Mouse (Mus musculus): ENCODE measurements at regions not wholly inside any gene's neighbourhood (a gene's known extent, or its start where the extent isn't known, plus 50 kb on each side); places are given as distances from the start of the nearest gene placed in this dataset.

DNA sequence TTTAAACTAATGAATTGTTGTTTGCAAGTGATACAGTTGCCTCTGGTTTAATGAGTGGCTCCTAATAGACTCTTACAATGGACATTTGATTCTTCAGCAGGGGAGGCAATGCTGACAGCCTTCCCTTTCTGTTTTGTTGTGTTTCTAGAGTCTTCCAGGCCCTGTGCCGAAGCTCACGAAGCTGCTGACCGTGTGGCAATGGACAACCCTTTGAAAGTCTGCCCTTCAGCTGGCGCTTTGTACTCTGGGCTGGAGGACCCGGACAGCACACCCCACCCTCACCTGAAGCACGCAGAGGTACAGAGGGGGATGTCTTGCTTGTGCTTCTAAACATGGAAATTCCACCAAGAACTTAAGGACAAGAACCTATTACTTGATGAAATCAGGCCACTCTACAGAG, 85.3 kb upstream of the Kcnd3 start:
- Histone ChIP-seq H3K36me3 (replicated peaks) (no peaks in the 10 kb centered on the region), H3K27me3 (ENCODE audit: poor library complexity, severe bottlenecking) (no peaks in the 10 kb centered on the region), H3K4me1 (peaks cover 11% of the 10 kb centered on the region; the same call in 1 of the 2 replicates), H3K27ac (no peak overlapping the region), H3K4me3 (no peak overlapping the region), H3K9me3 (no peaks in the 10 kb centered on the region)
- WGBS: 86% methylated on average over 6 of the region's 6 CpGs
- DNase-seq (ENCODE audit: extremely low spot score, low spot score): peak; percentile 5

GRCm38 (mm10) chr3:105367972-105368371, 84.2 kb upstream of the Kcnd3 start:
- no peaks in the 10 kb centered on the region for H3K27me3 ChIP-seq (ENCODE audit: poor library complexity, severe bottlenecking)
- WGBS: 83% methylated on average over 8 of the region's 8 CpGs
- H3K4me1 ChIP-seq: peaks cover 21% of the 10 kb centered on the region
- no peak for DNase-seq (ENCODE audit: extremely low spot score, low spot score)
- no peak overlapping the region for H3K4me3 ChIP-seq
- no peaks in the 10 kb centered on the region for H3K9me3 ChIP-seq
- no peaks in the 10 kb centered on the region for H3K36me3 ChIP-seq (replicated peaks)
- no peak overlapping the region for H3K27ac ChIP-seq

GRCm38 (mm10) chr3:105372371-105372828, 79.7 kb upstream of the Kcnd3 start:
- WGBS: 46% methylated on average over 6 of the region's 6 CpGs
- no peak for DNase-seq (ENCODE audit: extremely low spot score, low spot score)
- no peak overlapping the region for H3K27ac ChIP-seq

DNA sequence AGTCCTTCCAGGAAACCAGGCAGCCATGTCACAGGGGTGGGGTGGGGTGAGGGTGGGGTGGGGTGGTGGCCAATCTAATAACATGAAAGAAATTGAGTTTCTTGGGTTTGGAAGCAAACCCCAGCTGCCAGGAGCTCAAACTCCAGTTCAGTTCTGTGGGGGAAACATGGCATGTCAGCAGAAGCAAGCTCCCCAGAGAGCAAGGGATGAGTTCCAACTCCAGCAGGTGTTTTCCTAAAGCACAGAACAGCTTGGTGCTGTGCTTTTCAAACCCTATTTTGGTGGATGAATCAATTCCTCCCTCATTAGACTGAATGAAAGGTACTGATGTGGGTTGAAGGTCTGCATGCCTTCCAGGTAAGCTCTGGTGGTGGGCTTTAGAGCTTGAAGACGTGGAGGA, 77.8 kb upstream of the Kcnd3 start:
- H3K4me3 ChIP-seq: no peak overlapping the region
- peaks cover 26% of the 10 kb centered on the region for H3K4me1 ChIP-seq
- H3K9me3 ChIP-seq: no peaks in the 10 kb centered on the region
- no peaks in the 10 kb centered on the region for H3K36me3 ChIP-seq (replicated peaks)
- no peak for DNase-seq (ENCODE audit: extremely low spot score, low spot score)
- WGBS: 81% methylated on average over 1 of the region's 1 CpGs
- H3K27me3 ChIP-seq (ENCODE audit: poor library complexity, severe bottlenecking): no peaks in the 10 kb centered on the region
- no peak overlapping the region for H3K27ac ChIP-seq

More at GRCm38 (mm10) chr3:105372371-105372828, 79.7 kb upstream of the Kcnd3 start:
- Histone ChIP-seq H3K4me1 (peaks cover 26% of the 10 kb centered on the region), H3K36me3 (replicated peaks) (no peaks in the 10 kb centered on the region), H3K27me3 (ENCODE audit: poor library complexity, severe bottlenecking) (no peaks in the 10 kb centered on the region), H3K9me3 (no peaks in the 10 kb centered on the region), H3K4me3 (no peak overlapping the region)

DNA sequence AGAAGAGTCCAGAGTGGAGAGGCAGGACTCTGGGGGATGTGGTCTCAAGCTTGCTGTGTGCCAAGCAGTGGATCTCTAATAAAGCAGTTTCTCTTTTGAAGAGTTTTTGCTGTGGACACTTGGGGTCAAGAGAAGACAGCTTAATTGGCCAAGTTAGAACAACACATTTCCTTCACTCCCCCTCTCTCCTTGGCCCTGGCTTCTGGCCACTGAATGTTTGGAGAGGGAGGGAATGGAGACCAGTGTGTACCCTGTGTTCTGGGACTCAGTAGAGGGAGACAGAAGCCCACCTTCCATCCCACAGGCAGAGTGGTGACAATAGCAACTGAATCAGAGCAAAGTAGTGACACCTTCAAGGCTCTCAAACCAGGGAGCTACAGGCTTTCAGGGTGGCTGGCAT, 77.3 kb upstream of the Kcnd3 start:
- no peak for DNase-seq (ENCODE audit: extremely low spot score, low spot score)
- Histone ChIP-seq H3K9me3 (no peaks in the 10 kb centered on the region), H3K4me1 (peaks cover 26% of the 10 kb centered on the region), H3K4me3 (no peak overlapping the region), H3K36me3 (replicated peaks) (no peaks in the 10 kb centered on the region), H3K27me3 (ENCODE audit: poor library complexity, severe bottlenecking) (no peaks in the 10 kb centered on the region), H3K27ac (no peak overlapping the region)

DNA sequence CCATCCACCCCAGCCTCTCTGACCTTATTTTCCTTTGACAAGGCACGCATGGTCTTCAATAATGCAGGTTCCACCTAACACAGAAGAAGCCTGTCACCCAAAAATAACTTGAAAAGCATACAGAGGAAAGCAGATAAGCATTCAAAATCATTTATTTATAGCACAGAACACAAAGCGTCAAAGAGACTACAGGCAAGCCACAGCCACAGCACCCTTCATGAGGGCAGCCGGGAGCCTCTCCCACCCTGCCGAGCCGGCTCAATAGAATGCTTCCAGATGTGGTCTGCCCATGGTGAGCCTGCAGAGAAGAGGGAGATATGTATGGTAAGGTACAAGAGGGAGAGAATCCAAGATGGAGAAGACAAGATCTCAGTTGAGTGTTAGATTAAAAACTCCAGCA, 76.7 kb upstream of the Kcnd3 start:
- no peak overlapping the region for H3K27ac ChIP-seq
- H3K9me3 ChIP-seq: no peaks in the 10 kb centered on the region
- DNase-seq (ENCODE audit: extremely low spot score, low spot score): no peak
- H3K27me3 ChIP-seq (ENCODE audit: poor library complexity, severe bottlenecking): no peaks in the 10 kb centered on the region
- H3K36me3 ChIP-seq (replicated peaks): no peaks in the 10 kb centered on the region
- no peak overlapping the region for H3K4me3 ChIP-seq
- peaks cover 26% of the 10 kb centered on the region for H3K4me1 ChIP-seq
- WGBS: 88% methylated on average over 5 of the region's 5 CpGs

GRCm38 (mm10) chr3:105375820-105376219, 76.3 kb upstream of the Kcnd3 start:
- peaks cover 26% of the 10 kb centered on the region for H3K4me1 ChIP-seq
- H3K27me3 ChIP-seq (ENCODE audit: poor library complexity, severe bottlenecking): no peaks in the 10 kb centered on the region
- WGBS: 86% methylated on average over 7 of the region's 7 CpGs
- no peaks in the 10 kb centered on the region for H3K36me3 ChIP-seq (replicated peaks)
- no peak for DNase-seq (ENCODE audit: extremely low spot score, low spot score)
- no peak overlapping the region for H3K4me3 ChIP-seq
- H3K27ac ChIP-seq: no peak overlapping the region
- H3K9me3 ChIP-seq: no peaks in the 10 kb centered on the region

- no peaks in the 10 kb centered on the region for H3K27me3 ChIP-seq (ENCODE audit: poor library complexity, severe bottlenecking)
- WGBS: 89% methylated on average over 5 of the region's 5 CpGs
- no peak overlapping the region for H3K4me3 ChIP-seq
- H3K9me3 ChIP-seq: no peaks in the 10 kb centered on the region
- no peak for DNase-seq (ENCODE audit: extremely low spot score, low spot score)
- no peak overlapping the region for H3K27ac ChIP-seq
- H3K4me1 ChIP-seq: peaks cover 26% of the 10 kb centered on the region
- no peaks in the 10 kb centered on the region for H3K36me3 ChIP-seq (replicated peaks)
Observed at GRCm38 (mm10) chr3:105376346-105376745, 75.8 kb upstream of the Kcnd3 start.

DNA sequence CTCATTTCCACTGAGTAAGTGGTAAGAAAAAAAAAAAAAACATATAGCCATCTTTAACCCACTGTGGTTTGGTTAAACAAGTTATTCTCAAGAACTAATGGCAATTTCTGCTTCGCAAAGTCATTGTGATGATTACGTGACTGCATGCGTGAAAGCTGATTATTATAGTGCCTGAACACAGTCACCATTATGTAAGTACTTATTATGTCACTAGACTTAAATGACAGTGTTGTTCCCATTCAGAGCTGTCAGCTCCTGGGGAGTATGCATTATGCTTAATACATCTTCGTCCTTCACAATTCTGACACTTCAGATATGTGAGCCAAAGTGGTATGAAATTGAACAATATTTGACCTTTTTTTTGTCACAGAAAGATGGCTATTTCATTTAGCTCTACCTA, 71.3 kb upstream of the Kcnd3 start:
- WGBS: 95% methylated on average over 4 of the region's 4 CpGs
- Histone ChIP-seq H3K4me1 (no peaks in the 10 kb centered on the region), H3K27me3 (ENCODE audit: poor library complexity, severe bottlenecking) (no peaks in the 10 kb centered on the region), H3K36me3 (replicated peaks) (no peaks in the 10 kb centered on the region), H3K4me3 (no peak overlapping the region), H3K9me3 (no peaks in the 10 kb centered on the region), H3K27ac (no peak overlapping the region)
- DNase-seq (ENCODE audit: extremely low spot score, low spot score): no peak

GRCm38 (mm10) chr3:105392611-105393514, 59.3 kb upstream of the Kcnd3 start:
- WGBS: 65% methylated on average over 8 of the region's 8 CpGs
- H3K27me3 ChIP-seq (ENCODE audit: poor library complexity, severe bottlenecking): no peaks in the 10 kb centered on the region
- no peak overlapping the region for H3K27ac ChIP-seq
- no peaks in the 10 kb centered on the region for H3K36me3 ChIP-seq (replicated peaks)
- DNase-seq (ENCODE audit: extremely low spot score, low spot score): no peak
- peaks cover 4% of the 10 kb centered on the region; the same call in 1 of the 2 replicates for H3K4me1 ChIP-seq
- no peaks in the 10 kb centered on the region for H3K9me3 ChIP-seq
- no peak overlapping the region for H3K4me3 ChIP-seq
